Mouse (Mus musculus) liver, embryonic 13.5 days (tissue): Measurements from ENCODE around the gene Cep170. TPM values are rescaled to one million over a fixed set of nuclear protein-coding genes. Genes with fewer than 3 reads are reported as not detected.
A peak's percentile ranks its signal among the peaks of the same experiment; 100 is the strongest.
"Not testable (repeated sequence)": the region's sequence is repeated elsewhere in the genome, so short reads cannot be mapped to it uniquely, and the experiment has no call there.

Experiments used
- ATAC-seq: fragments of 200-750 bp; cut with Nextera tagmentation; 2 replicates; pipeline ENCODE4 v1.8.0; 2017; ENCODE audit warnings: low read depth, mild to moderate bottlenecking, moderate number of reproducible peaks, moderate library complexity
- DNase-seq: peaks from one replicate; pipeline ENCODE4 v3.0.0; 2022
- H3K27ac ChIP-seq: fragments of 300-500 bp; sonication (generic); 2 replicates; pipeline ENCODE4 v1.5.1; 2015; ENCODE audit warnings: moderate library complexity, mild to moderate bottlenecking, inconsistent platforms
- H3K27me3 ChIP-seq: fragments of 300-500 bp; sonication (generic); 2 replicates; pipeline ENCODE4 v1.6.1; 2015; ENCODE audit warnings: mild to moderate bottlenecking, inconsistent platforms
- H3K36me3 ChIP-seq: fragments of 300-500 bp; sonication (generic); 2 replicates; pipeline ENCODE4 v1.6.1; 2015; ENCODE audit warnings: mild to moderate bottlenecking, inconsistent platforms
- H3K4me1 ChIP-seq: fragments of 300-500 bp; sonication (generic); replicated peaks from 2 replicates; pipeline ENCODE4 v1.6.1; 2015; ENCODE audit warnings: inconsistent platforms
- H3K4me2 ChIP-seq: fragments of 300-500 bp; sonication (generic); 2 replicates; pipeline ENCODE4 v1.6.1; 2015; ENCODE audit warnings: inconsistent platforms, mild to moderate bottlenecking, moderate library complexity
- H3K4me3 ChIP-seq: fragments of 300-500 bp; sonication (generic); replicated peaks from 2 replicates; pipeline ENCODE4 v1.5.1; 2015; ENCODE audit warnings: mild to moderate bottlenecking, inconsistent platforms
- H3K9ac ChIP-seq: fragments of 300-500 bp; sonication (generic); 2 replicates; pipeline ENCODE4 v1.6.1; 2015; ENCODE audit warnings: mild to moderate bottlenecking, inconsistent platforms
- H3K9me3 ChIP-seq: fragments of 300-500 bp; sonication (generic); replicated peaks from 2 replicates; pipeline ENCODE4 v1.6.1; 2016; ENCODE audit warnings: inconsistent platforms
- WGBS: fragments of 180-500 bp; shearing (Covaris S2); methylation state at CpG from one replicate; pipeline ENCODE4 v1.1.7; 2015; ENCODE audit not compliant: insufficient replicate concordance; 5-methylcytosine and 5-hydroxymethylcytosine counted together
- polyA plus RNA-seq: library from polyadenylated mRNA; unstranded; fragments of >200 nt; fragmentation: Nextera tagmentation; extraction: Ambion mirVana; gene quantifications from 2 replicates; pipeline ENCODE4 v1.2.1, GENCODE M21; 2015

Cep170 gene
- polyA plus RNA-seq: 5.6 and 7.2 TPM in 2 replicates

- H3K4me1 ChIP-seq: peaks cover 47% of the 10 kb centered on the region
- H3K9ac ChIP-seq: peak within 1 kb of the TSS; percentile 92
- peak within 1 kb of the TSS; percentile 83 for H3K4me2 ChIP-seq
- H3K27ac ChIP-seq: peak within 1 kb of the TSS; percentile 97
- no peaks in the 10 kb centered on the region for H3K9me3 ChIP-seq
- DNase-seq (peak; percentile 85), ATAC-seq (peak; percentile 82)
- no peaks in the 10 kb centered on the region for H3K36me3 ChIP-seq
- under 1% methylated on average over 28 of the region's 28 CpGs for WGBS
- H3K27me3 ChIP-seq: no peaks in the 10 kb centered on the region
- peak within 1 kb of the TSS; percentile 94 for H3K4me3 ChIP-seq
Observed at GRCm38 (mm10) chr1:176814036-176814420, at the start of gene Cep170. TSS of gene Cep170 (minus strand) at chr1:176814067.

DNA sequence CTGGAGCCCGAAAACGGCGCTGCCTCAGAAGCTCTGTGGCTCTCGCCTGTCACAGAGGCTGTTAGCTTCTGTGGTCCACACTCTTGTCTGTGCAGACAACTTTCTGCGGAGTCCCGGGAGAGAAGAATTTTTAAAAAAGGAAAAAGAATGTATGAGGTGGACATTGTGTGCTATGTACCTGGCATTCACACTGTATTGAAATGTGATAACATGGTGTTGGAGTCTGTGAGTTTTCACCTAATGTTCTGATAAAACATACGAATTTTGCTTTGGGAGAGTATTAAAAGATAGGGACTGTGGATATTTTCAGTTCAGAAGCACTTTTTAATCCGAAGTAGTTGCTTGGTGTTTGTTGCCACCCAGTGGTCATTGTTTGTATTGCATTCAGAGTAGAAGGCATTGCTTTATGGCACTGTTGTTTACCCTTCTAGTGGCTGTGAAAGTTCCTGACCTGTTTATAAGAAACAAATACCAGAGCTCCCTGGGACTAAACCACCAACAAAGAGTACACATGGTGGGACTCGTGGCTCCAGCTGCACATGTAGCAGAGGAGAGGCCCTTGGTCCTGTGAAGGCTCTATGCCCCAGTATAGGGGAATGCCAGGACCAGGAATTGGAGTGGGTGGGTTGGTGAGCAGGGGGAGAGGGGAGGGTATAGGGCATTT is 48.2 kb upstream of the Cep170 start:
- 54% methylated on average over 9 of the region's 9 CpGs for WGBS
- H3K4me2 ChIP-seq: no peak overlapping the region
- no peak overlapping the region for H3K4me3 ChIP-seq
- H3K27ac ChIP-seq: no peak overlapping the region
- no peaks in the 10 kb centered on the region for H3K4me1 ChIP-seq
- peak; percentile 28 for DNase-seq
- no peaks in the 10 kb centered on the region for H3K36me3 ChIP-seq
- no peaks in the 10 kb centered on the region for H3K9me3 ChIP-seq
- ATAC-seq: no peak
- no peaks in the 10 kb centered on the region for H3K27me3 ChIP-seq
- H3K9ac ChIP-seq: no peak overlapping the region

DNA sequence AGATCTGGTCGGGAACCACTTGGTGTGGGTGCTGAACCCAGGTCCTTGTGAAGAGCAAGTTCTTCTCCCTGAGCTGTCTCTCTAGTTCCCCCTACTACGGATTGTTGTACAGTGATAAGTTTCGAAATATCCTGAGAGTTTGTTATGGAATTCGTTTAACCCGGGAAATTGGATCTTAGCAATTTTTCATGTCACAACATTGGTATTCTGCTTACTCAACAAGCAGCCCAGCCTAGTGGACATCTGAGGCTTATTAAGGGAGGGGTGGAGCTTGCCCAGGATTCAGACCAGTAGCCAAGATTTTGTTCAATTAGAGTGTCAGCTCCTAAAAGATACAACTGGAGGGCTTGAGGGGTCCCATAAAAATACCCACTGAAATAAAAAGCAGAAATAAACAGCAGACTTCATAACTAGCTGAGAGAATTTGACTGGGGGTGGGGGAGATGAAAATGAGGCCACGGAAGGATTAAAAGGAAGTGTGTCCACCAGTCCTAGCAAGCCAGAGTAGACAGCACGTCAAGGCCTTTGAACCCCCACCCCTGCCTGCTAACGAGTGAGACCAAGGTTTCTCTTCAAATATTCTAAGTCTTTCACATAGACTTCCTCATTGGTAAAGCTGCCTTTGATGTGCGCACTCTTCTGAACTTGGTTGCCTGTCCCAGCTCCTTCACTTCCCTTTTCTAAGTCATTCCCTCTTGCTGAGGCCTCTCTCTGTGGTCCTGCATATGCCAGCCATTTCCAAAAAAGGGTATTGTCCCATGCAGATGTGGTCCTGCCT is 39.1 kb upstream of the Cep170 start:
- ATAC-seq (no peak), DNase-seq (no peak)
- peaks cover 3% of the 10 kb centered on the region; the same call in 1 of the 2 replicates for H3K36me3 ChIP-seq
- H3K4me2 ChIP-seq: no peak overlapping the region
- no peaks in the 10 kb centered on the region for H3K27me3 ChIP-seq
- H3K9ac ChIP-seq: no peak overlapping the region
- 53% methylated on average over 9 of the region's 9 CpGs for WGBS
- no peak overlapping the region for H3K4me3 ChIP-seq
- no peaks in the 10 kb centered on the region for H3K4me1 ChIP-seq
- H3K27ac ChIP-seq: no peak overlapping the region
- no peaks in the 10 kb centered on the region for H3K9me3 ChIP-seq

- no peak overlapping the region for H3K27ac ChIP-seq
- 85% methylated on average over 7 of the region's 7 CpGs for WGBS
- no peaks in the 10 kb centered on the region for H3K9me3 ChIP-seq
- H3K27me3 ChIP-seq: no peaks in the 10 kb centered on the region
- H3K4me2 ChIP-seq: no peak overlapping the region
- H3K9ac ChIP-seq: no peak overlapping the region
- no peak for DNase-seq
- ATAC-seq: no peak
- peaks cover 3% of the 10 kb centered on the region; the same call in 1 of the 2 replicates for H3K36me3 ChIP-seq
- no peak overlapping the region for H3K4me3 ChIP-seq
- no peaks in the 10 kb centered on the region for H3K4me1 ChIP-seq
Observed at GRCm38 (mm10) chr1:176851401-176851800, 37.5 kb upstream of the Cep170 start.

DNA sequence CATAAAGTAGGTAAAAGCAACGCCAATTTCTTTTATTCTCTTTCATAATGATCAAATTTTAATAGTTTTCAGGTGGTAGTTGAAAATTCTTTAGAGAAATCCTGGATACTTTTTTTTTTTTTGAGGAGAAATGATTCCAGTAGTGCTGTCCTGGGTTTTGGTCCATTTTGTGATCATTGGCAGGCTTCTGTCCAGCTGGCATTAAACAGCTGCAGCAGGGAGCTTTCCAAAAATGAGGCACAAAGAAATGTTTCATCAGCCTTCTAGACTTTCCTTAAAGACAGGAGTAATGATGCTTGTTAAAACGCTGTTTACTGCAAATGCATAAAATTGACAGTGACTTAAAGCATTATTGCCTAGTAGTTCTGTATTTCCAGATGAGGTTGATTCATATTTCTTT is 35.5 kb upstream of the Cep170 start:
- DNase-seq (no peak), ATAC-seq (no peak)
- H3K4me2 ChIP-seq: no peak overlapping the region
- 68% methylated on average over 2 of the region's 2 CpGs for WGBS
- H3K4me1 ChIP-seq: no peaks in the 10 kb centered on the region
- H3K4me3 ChIP-seq: no peak overlapping the region
- no peaks in the 10 kb centered on the region for H3K9me3 ChIP-seq
- no peak overlapping the region for H3K9ac ChIP-seq
- H3K36me3 ChIP-seq: peaks cover 3% of the 10 kb centered on the region; the same call in 1 of the 2 replicates
- no peaks in the 10 kb centered on the region for H3K27me3 ChIP-seq
- H3K27ac ChIP-seq: no peak overlapping the region

DNA sequence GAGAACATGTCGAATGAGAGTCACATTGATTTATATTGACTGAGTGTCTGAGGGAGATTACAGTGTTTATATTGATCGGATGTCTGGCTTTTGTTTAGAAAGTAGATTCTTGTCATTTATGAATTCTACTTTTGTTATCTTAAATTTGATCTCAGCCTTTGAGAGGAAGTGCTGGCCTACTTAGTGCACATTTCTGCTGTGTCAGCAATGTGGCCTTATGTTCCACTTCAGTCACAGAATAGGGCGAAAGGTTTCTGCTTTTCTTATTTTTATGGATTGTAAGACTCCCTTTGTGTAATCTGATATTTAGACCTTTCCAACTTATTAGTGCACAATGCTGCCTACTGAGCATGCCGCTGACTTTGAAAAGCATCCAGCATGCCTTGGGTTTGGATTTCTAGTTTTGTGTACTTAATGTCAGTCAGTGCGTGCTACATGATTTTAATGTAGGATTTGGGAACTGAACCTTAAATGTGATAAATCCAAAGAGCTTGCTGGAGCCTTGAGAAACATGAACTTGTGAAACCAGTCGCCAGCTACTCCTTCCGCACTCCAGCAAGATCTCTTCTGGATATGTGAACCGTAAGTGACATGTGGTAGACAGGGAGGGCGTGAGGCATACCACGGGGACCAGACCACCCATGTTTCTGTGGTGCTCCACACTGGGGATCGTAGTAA is 34.9 kb upstream of the Cep170 start:
- no peak for ATAC-seq
- H3K9ac ChIP-seq: no peak overlapping the region
- H3K4me2 ChIP-seq: no peak overlapping the region
- no peak overlapping the region for H3K27ac ChIP-seq
- no peaks in the 10 kb centered on the region for H3K4me1 ChIP-seq
- no peaks in the 10 kb centered on the region for H3K9me3 ChIP-seq
- peaks cover 3% of the 10 kb centered on the region; the same call in 1 of the 2 replicates for H3K36me3 ChIP-seq
- H3K27me3 ChIP-seq: no peaks in the 10 kb centered on the region
- WGBS: 76% methylated on average over 11 of the region's 11 CpGs
- DNase-seq: no peak
- no peak overlapping the region for H3K4me3 ChIP-seq

DNA sequence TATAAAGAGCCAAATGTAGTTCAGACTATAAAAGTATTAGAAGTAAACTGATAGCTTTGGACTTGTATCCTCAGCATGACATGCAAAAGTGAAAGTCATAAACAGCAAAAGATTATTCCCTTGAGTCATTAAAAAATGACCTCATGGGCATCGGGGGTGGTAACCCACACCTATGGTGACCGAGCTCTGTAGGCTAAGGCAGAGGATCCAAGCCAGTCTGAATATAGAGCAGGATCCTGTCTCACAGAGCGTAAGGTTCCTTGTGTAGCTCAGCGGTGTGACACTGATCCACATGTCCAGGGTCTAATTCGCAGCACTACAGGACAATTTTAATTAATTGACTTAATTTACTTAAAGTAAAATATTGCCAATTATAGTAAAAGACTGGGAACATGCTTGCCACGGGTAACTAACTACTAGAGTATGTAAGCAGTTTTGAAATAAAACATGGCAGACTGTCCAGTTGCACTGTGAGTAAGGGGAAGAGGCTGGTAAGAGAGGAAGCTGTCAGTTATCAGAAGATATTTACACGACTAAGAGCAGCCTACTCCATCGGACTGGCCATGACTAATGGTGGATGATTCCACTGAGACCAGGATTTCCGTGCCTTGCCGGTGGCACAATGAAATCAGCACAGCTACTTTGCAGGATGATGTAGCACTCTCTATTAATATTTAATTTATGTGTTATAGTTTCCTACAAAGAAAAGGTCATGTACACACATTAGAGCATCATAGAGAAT is 33.4 kb upstream of the Cep170 start:
- peaks cover under 1% of the 10 kb centered on the region; the same call in 1 of the 2 replicates for H3K36me3 ChIP-seq
- H3K4me1 ChIP-seq: no peaks in the 10 kb centered on the region
- H3K27ac ChIP-seq: no peak overlapping the region
- no peak for DNase-seq
- no peak overlapping the region for H3K4me3 ChIP-seq
- no peak overlapping the region for H3K4me2 ChIP-seq
- H3K27me3 ChIP-seq: no peaks in the 10 kb centered on the region
- H3K9ac ChIP-seq: no peak overlapping the region
- no peaks in the 10 kb centered on the region for H3K9me3 ChIP-seq
- WGBS: 65% methylated on average over 10 of the region's 10 CpGs
- no peak for ATAC-seq

DNA sequence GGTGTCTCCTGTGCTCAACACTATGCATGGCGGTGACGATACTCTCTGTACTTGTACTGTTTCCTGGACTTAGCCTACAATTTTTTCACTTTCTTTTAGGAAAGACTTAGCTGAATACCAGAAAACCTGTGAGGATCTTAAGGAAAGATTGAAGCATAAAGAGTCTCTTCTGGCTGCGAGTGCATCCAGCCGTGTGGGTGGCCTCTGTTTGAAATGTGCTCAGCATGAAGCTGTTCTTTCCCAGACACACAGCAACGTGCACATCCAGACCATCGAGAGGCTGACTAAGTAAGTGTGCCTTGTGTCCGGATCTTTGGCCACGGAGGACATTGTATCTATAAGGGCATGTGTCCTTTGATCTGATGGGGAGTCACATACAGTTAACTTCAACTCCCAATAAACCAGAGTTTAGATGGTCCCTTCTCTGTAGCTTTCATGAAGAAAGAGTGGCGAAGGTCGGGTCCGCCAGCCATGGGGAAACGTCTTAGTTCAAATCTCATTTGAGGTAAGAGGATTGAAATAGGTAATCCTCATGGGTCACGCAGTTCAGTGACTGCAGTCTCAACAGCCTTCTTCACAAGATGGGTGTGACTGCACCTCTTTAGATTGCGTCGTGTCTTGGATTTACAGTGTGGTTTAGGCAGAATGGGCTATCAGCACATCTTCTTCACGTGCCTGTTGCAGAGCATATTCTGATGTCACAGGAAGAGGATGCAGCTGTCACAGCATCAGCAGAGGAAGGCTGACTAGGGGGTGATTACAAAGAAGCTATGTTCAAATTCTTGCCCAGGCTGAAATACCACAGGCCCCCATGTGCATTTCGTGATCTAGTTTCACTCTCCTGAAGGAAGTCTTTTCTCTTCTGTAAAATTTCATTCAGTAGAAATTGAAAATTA is 31.5 kb upstream of the Cep170 start:
- Histone ChIP-seq H3K4me3 (no peak overlapping the region), H3K36me3 (no peaks in the 10 kb centered on the region), H3K4me2 (no peak overlapping the region), H3K27ac (no peak overlapping the region), H3K4me1 (no peaks in the 10 kb centered on the region), H3K9ac (no peak overlapping the region), H3K27me3 (no peaks in the 10 kb centered on the region), H3K9me3 (no peaks in the 10 kb centered on the region)
- DNase-seq (no peak), ATAC-seq (no peak)
- WGBS: 68% methylated on average over 17 of the region's 17 CpGs

DNA sequence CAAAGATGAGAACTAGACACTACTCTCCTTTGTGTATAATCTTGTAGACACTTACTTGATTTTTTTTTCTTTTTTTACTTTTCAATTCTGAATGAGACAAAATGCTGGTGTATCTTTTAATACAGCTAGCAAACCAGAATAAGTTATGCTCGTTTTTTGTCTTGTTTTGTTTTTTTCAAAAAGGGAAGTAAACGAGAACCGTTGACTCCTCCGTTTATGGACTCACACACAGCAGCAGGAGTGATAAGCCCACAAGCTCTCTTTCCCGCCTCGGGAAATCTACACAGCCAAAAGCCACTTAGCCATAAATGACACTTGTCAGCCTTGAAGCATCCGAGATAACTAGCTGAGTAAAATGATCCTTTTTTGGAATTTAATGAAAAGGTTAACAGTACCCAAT is 22.7 kb upstream of the Cep170 start:
- peak overlapping the region; percentile 61 for H3K4me3 ChIP-seq
- DNase-seq, H3K9ac ChIP-seq, ATAC-seq, H3K36me3 ChIP-seq, H3K9me3 ChIP-seq, H3K27ac ChIP-seq, H3K27me3 ChIP-seq: not testable (repeated sequence)
- WGBS: 12% methylated on average over 7 of the region's 7 CpGs
- peaks cover 23% of the 10 kb centered on the region for H3K4me1 ChIP-seq
- H3K4me2 ChIP-seq: peak overlapping the region; percentile 85

DNA sequence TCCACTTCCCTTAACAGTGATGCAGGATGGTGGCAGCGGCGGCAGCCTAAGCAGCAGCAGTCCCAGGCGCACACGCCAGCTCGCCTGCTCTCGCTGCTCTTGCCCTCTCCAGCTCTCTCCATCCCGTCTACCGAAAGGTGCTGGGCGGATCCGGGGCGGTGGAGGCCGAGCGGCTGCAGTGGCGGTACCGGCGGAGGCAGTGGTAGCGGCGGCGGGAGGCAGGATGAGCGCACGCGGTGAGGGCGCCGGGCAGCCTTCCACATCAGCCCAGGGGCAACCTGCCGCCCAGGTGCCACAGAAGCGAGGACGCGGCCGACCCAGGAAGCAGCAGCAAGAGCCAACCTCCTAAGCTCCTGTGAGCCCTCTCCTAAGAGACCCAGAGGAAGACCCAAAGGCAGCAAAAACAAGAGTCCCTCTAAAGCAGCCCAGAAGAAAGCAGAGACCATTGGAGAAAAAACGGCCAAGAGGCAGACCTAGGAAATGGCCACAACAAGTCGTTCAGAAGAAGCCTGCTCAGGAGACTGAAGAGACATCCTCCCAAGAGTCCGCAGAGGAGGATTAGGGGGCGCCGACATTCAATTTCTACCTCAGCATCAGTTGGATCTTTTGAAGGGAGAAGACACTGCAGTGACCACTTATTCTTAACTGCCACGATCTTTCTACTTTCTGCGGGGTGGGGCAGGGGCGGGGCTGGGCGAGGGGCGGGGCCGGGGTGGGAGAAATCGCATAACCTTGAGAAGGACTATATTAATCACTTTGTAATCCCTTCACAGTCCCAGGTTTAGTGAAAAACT is 21.8 kb upstream of the Cep170 start:
- Histone ChIP-seq H3K4me1 (peaks cover 23% of the 10 kb centered on the region), H3K9me3 (no peaks in the 10 kb centered on the region), H3K9ac (peak overlapping the region; percentile 68), H3K27me3 (peaks cover 10% of the 10 kb centered on the region), H3K4me2 (peak overlapping the region; percentile 85), H3K4me3 (peak overlapping the region; percentile 61), H3K27ac (no peak overlapping the region), H3K36me3 (no peaks in the 10 kb centered on the region)
- 2% methylated on average over 41 of the region's 41 CpGs for WGBS
- ATAC-seq (peak; percentile 70), DNase-seq (peak; percentile 25)
